9 mouse cellular contexts compared by ENCODE assay signal in the genomic region with DNA sequence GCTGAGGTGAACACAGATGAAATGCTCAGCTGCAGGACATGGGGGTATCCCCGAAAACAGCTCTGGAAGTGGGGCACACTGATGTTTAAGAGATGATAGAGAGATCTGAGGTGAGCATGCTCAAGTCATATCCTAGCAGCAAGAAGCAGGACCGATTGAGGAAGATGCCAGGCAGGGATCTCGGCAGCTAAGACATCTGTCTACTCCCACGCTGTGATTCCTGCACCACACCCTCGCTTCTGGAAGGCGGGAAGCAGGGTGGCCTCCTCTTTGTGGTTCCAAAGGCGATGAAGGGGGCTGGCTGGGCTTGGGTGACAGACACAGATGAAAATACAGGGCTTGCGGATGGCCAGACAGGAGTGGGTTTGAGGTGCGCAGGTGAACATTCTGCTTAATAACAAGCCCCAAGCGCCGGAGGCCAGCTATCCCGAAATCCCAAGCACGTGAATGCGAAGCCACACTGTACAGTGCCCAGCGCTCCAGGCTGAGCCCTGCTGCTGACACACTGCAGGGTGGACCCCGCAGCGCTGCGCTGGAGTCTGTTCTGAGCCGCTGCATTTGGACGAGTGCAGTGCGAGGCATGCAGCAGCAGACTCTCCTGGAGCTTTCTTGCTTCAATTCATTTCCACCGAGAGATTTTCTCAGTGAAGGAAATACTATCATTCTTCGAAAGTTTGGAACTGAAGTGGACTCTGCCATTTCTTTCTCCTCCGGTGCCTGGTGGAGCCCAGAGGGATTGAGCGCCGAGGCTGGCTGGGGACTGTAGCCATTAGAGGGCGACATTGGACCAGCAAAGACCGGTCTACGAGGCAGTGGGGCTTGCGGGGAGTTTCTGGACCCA.
A peak's percentile ranks its signal among the peaks of the same experiment; 100 is the strongest.
DNase-seq lines count a peak whose midpoint lies in the region; ATAC-seq and TF ChIP-seq lines count a peak whose summit lies in the region.
"Had no signal": no experiment of that assay in that cellular context is flagged by ENCODE, and none has a peak within 500 bp of the region (broad histone marks: within the 10 kb centered on the region; RNA-seq: fewer than 3 reads in every experiment).

No protein-coding gene starts in this region.

- ATAC-seq in hindbrain, postnatal 0 days, result peak; percentile 87

- peak; percentile 89 for TF ChIP-seq CTCF in hindbrain, postnatal 0 days (IDR thresholded peaks at IDR 0.05; ENCODE audit: low read depth)
- TF ChIP-seq CTCF in left cerebral cortex, adult 2 months (IDR thresholded peaks at IDR 0.05), result peak; percentile 93
- TF ChIP-seq CTCF in small intestine, adult 2 months (IDR thresholded peaks at IDR 0.05; ENCODE audit: extremely low read depth, insufficient read length, insufficient replicate concordance, low read depth, low read length), result peak; percentile 72; the same call in 1 of the 2 replicates

- no peaks in the 10 kb centered on the region for H3K9me3 ChIP-seq in hindbrain, postnatal 0 days (ENCODE audit: low read length)
- no peaks in the 10 kb centered on the region for H3K9me3 ChIP-seq in midbrain, embryonic 10.5 days (replicated peaks)
- H3K9me3 ChIP-seq: liver, embryonic 13.5 days had no signal

- DNase-seq in adrenal gland, postnatal 4 days (ENCODE audit: low spot score in 2 of 2), result peak; percentile 62 to 66
- DNase-seq in embryo, embryonic 11 days, result peak; percentile 89
- DNase-seq in gastrocnemius, postnatal 25 days, result peak; percentile 30
- DNase-seq in hindbrain, postnatal 0 days (ENCODE audit: low spot score), result peak; percentile 91
- peak; percentile 82 to 87 for DNase-seq in left cerebral cortex, adult 2 months (ENCODE audit: extremely low spot score in 1 of 2, low spot score in 2 of 2)
- DNase-seq in midbrain, embryonic 10.5 days (ENCODE audit: low spot score), result peak; percentile 82
- DNase-seq in spleen, postnatal 4 days (ENCODE audit: low spot score in 2 of 2), result no peak
- DNase-seq: liver, embryonic 13.5 days had no signal

- H3K36me3 ChIP-seq in hindbrain, postnatal 0 days (ENCODE audit: insufficient read depth, low read length), result no peaks in the 10 kb centered on the region
- H3K36me3 ChIP-seq in midbrain, embryonic 10.5 days, result no peaks in the 10 kb centered on the region
- H3K36me3 ChIP-seq in small intestine, adult 2 months (ENCODE audit: control insufficient read depth, insufficient read depth, low read length), result no peaks in the 10 kb centered on the region
- H3K36me3 ChIP-seq: liver, embryonic 13.5 days had no signal

- H3K4me2 ChIP-seq in hindbrain, postnatal 0 days (ENCODE audit: low read depth, low read length), result peak overlapping the region; percentile 51
- H3K4me2 ChIP-seq: liver, embryonic 13.5 days had no signal

- no peak overlapping the region for H3K9ac ChIP-seq in hindbrain, postnatal 0 days (replicated peaks; ENCODE audit: low read length)
- H3K9ac ChIP-seq: liver, embryonic 13.5 days had no signal

- intact Hi-C loops in left cerebral cortex, adult 2 months (cut with DNase I), result loop anchor here (1.0 to 5.0 kb wide), 6 partner anchors 114 to 585 kb away; a partner anchor contains a TSS

- TF ChIP-seq POLR2A in small intestine, adult 2 months (IDR thresholded peaks at IDR 0.05; ENCODE audit: low read depth, low read length), result no peak

- 0 out of 2 replicates have a peak, but pooled peaks cover 4% of the 10 kb centered on the region for H3K4me1 ChIP-seq in hindbrain, postnatal 0 days (ENCODE audit: insufficient read depth, low read length)
- H3K4me1 ChIP-seq in midbrain, embryonic 10.5 days, result peaks cover 11% of the 10 kb centered on the region
- no peaks in the 10 kb centered on the region for H3K4me1 ChIP-seq in small intestine, adult 2 months (ENCODE audit: control insufficient read depth, insufficient read depth, insufficient read length, low read length)
- H3K4me1 ChIP-seq: liver, embryonic 13.5 days had no signal

- no peaks in the 10 kb centered on the region for H3K27me3 ChIP-seq in hindbrain, postnatal 0 days (ENCODE audit: insufficient read depth, low read length)
- peaks cover 22% of the 10 kb centered on the region for H3K27me3 ChIP-seq in midbrain, embryonic 10.5 days (ENCODE audit: low read depth, poor library complexity, severe bottlenecking)
- 0 out of 2 replicates have a peak, but pooled peaks cover 5% of the 10 kb centered on the region for H3K27me3 ChIP-seq in small intestine, adult 2 months (ENCODE audit: control insufficient read depth, insufficient read depth, low read length)

- no peak overlapping the region for H3K27ac ChIP-seq in hindbrain, postnatal 0 days
- no peak overlapping the region for H3K27ac ChIP-seq in left cerebral cortex, adult 2 months
- H3K27ac ChIP-seq in midbrain, embryonic 10.5 days (replicated peaks), result peak overlapping the region; percentile 71
- no peak overlapping the region for H3K27ac ChIP-seq in small intestine, adult 2 months (ENCODE audit: insufficient read depth, low read depth, low read length)
- H3K27ac ChIP-seq: liver, embryonic 13.5 days had no signal

- WGBS in hindbrain, postnatal 0 days, result 16% methylated on average over 30 of the region's 30 CpGs
- 23% methylated on average over 30 of the region's 30 CpGs for WGBS in midbrain, embryonic 10.5 days
- 19% methylated on average over 30 of the region's 30 CpGs for WGBS in small intestine, adult 2 months

- H3K4me3 ChIP-seq in hindbrain, postnatal 0 days (ENCODE audit: low read length), result peak overlapping the region; percentile 17; the same call in 1 of the 2 replicates
- peak overlapping the region; percentile 11; the same call in 1 of the 2 replicates for H3K4me3 ChIP-seq in left cerebral cortex, adult 2 months
- H3K4me3 ChIP-seq in midbrain, embryonic 10.5 days, result peak overlapping the region; percentile 48
- H3K4me3 ChIP-seq in small intestine, adult 2 months (ENCODE audit: low read depth, low read length), result no peak overlapping the region
- H3K4me3 ChIP-seq: liver, embryonic 13.5 days had no signal

Comparison
In these comparisons a context has a peak if more than half of its experiments do, and no peak if none do; other contexts are left out.
1. DNase-seq: peak in adrenal gland, postnatal 4 days (2 of 2), embryo, embryonic 11 days (single experiment), gastrocnemius, postnatal 25 days (single experiment), hindbrain, postnatal 0 days (single experiment), left cerebral cortex, adult 2 months (2 of 2) and midbrain, embryonic 10.5 days (single experiment); none in spleen, postnatal 4 days (0 of 2).
2. Peak in every context shown above with its lines, with median percentiles within 50 percentile points of each other: CTCF ChIP-seq.